Mouse (Mus musculus): ENCODE measurements around the gene Optn.

GRCm38 (mm10) chr2:5040281-5041161 lies 23.3 kb downstream of the Optn start:
- TF ChIP-seq MAX (IDR thresholded peaks at IDR 0.05; ENCODE audit: low read depth) (no peak), POLR2A (IDR thresholded peaks at IDR 0.05; ENCODE audit: insufficient read length, low read depth) (no peak), MYOG (IDR thresholded peaks at IDR 0.05; ENCODE audit: control insufficient read depth in 1 of 3, insufficient read depth in 1 of 3, insufficient read length in 2 of 3, low read depth in 2 of 3) (no peak), CEBPB (IDR thresholded peaks at IDR 0.05; ENCODE audit: insufficient read depth, poor library complexity, severe bottlenecking) (no peak), SRF (IDR thresholded peaks at IDR 0.05; ENCODE audit: control insufficient read depth, insufficient read length, low read depth) (no peak), E2F4 (IDR thresholded peaks at IDR 0.05; ENCODE audit: insufficient read depth) (no peak), POLR2AphosphoS2 (IDR thresholded peaks at IDR 0.05; ENCODE audit: insufficient read length, low read depth) (no peak), USF1 (IDR thresholded peaks at IDR 0.05; ENCODE audit: low read depth) (no peak)

All from myocyte (in vitro differentiated cells).